Mouse (Mus musculus) Patski (cell line): ENCODE results near the gene Syt3. TPM values are rescaled to one million over a fixed set of nuclear protein-coding genes. Genes with fewer than 3 reads are reported as not detected.

Experiments used
- ATAC-seq: fragments of 100-300 bp; one replicate; pipeline ENCODE4 v1.8.0; 2021
- CTCF ChIA-PET: fragments of 350-600 bp; sonication (Branson Sonifier 250); formaldehyde crosslinking; loops from one replicate; lab custom pipeline; 2022; ENCODE audit warnings: inconsistent platforms; lab: Charles Lee
- POLR2A ChIA-PET: fragments of 350-600 bp; sonication (Branson Sonifier 250); formaldehyde crosslinking; loops from one replicate; lab custom pipeline; 2022; ENCODE audit warnings: antibody characterized with exemption, inconsistent platforms; lab: Charles Lee
- DNase-seq: peaks from one replicate; pipeline ENCODE4 v3.0.0-alpha.2; 2011; ENCODE audit warnings: low read depth, low spot score
- H3K27me3 ChIP-seq: fragments of 371-371 bp; one replicate; pipeline ENCODE4 v1.5.1; 2021
- CTCF ChIP-seq: fragments of 100-300 bp; IDR thresholded peaks from one replicate; pipeline ENCODE4 v1.5.1; 2021
- in situ Hi-C: fragments of 300-500 bp; cut with MboI; formaldehyde crosslinking; loops from 3 replicates; pipeline ENCODE4 v1.11.1; 2018; ENCODE audit warnings: low pct_unique_long_range_greater_than_20kb, mixed read lengths
- polyA plus RNA-seq: library from polyadenylated mRNA; unstranded; gene quantifications from one replicate; pipeline ENCODE4 v1.2.3, GENCODE M21; 2021

The Syt3 gene
- polyA plus RNA-seq, 1 experiment from 2014 or later: 6.4 TPM

DNA sequence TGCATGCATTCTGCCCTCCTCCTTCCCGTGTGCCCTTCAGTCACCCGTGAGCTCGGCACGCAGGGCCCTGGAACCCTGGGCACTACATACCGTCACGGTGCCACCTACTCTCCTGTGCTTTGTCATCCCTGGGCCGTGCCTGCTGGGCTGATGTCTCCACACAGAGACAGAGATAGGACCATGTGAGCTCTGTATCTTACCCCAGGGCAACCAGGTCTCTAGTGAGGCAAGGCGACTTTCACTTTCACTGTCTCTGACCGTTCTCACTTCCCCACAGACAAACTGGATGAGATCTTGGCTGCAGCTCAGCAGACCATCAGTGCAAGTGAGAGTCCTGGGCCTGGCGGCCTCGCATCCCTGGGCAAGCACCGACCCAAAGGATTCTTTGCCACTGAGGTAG lies 39.3 kb upstream of the Syt3 start:
- no peak for TF ChIP-seq CTCF
- ChIA-PET CTCF (interaction anchor here (0.8 kb wide), 1 partner anchor 53 kb away, joined by 3 read pairs; no protein-coding TSS in a partner anchor), POLR2A (no interaction called here)
- DNase-seq: no peak
- no peak for ATAC-seq
- in situ Hi-C loops: loop anchor here (25.0 kb wide), 1 partner anchor 457 kb away; the partner anchor contains the start of gene Klk4
- H3K27me3 ChIP-seq: peaks cover 44% of the 10 kb centered on the region

DNA sequence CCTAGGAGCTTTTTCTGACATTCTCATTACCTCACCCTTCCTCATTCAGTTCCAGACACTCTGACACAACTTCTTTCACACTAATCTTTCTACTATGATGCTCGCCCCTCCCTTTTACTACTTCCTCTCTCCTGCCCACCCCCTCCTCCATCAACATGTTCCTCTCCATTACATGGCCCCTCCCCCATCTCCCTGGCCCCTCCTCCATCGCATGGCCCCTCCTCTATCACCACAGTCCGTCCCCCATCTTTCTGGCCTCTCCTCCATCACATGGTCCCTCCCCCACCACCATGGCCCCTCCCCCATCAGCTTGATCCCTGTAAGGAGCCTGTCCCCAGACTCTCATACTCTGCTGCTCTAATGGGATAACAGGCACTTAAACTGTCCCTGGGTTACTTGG lies 34.9 kb upstream of the Syt3 start:
- peaks cover 64% of the 10 kb centered on the region for H3K27me3 ChIP-seq
- ChIA-PET POLR2A (no interaction called here), CTCF (interaction anchor here (1.0 kb wide), 1 partner anchor 86 kb away, joined by 4 read pairs; no protein-coding TSS in a partner anchor)
- no peak for ATAC-seq
- in situ Hi-C loops: loop anchor here (25.0 kb wide), 1 partner anchor 462 kb away; the partner anchor contains the start of gene Klk4
- no peak for TF ChIP-seq CTCF
- no peak for DNase-seq

DNA sequence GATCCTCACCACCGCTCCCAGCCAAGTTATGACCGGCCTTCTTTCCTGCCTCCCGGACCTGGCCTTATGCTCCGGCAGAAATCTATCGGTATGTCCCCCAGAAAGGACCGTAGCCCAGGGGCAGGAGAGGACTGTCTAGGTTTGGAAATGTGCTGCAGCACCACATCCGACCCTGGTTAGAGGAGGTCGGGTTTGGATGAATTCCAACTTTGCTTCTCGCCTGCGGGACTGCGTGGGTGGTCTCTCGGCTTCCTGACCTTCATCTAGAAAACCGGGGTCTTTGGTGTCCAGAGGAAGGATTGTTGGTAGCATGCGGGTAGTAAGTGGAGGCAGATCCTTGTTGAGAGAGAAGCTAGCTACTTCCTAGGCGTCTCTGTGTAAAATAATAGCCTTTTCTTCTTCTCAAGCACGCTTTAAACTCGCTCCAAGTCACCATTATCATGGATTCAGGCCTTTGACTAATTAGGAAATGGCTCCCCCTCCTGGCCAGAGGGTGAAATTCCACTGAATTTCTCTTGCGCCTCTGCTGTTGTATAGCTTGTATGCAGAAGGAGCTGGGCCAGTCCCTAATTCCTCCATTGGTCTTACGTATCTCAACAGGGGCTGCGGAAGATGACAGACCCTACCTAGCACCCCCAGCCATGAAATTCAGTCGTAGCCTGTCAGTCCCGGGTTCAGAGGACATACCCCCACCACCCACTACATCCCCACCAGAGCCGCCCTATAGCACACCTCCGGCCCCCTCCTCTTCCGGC lies 32.8 kb upstream of the Syt3 start:
- no peak for TF ChIP-seq CTCF
- H3K27me3 ChIP-seq: peaks cover 81% of the 10 kb centered on the region
- ATAC-seq (peak; percentile 68), DNase-seq (peak; percentile 28)
- CTCF ChIA-PET: interaction anchor here (0.6 to 2.1 kb wide), 9 partner anchors 11 to 171 kb away, joined by 3 to 17 read pairs (median 3); no protein-coding TSS in a partner anchor
- in situ Hi-C loops: loop anchor here (5.0 to 10.0 kb wide), 2 partner anchors 46 to 89 kb away; partner anchors contain the start of genes Clec11a and Gm15517
- POLR2A ChIA-PET: interaction anchor here (0.6 kb wide), 3 partner anchors 88 to 104 kb away, joined by 4 read pairs; partner anchors contain the start of genes 1700028J19Rik and 2410002F23Rik

DNA sequence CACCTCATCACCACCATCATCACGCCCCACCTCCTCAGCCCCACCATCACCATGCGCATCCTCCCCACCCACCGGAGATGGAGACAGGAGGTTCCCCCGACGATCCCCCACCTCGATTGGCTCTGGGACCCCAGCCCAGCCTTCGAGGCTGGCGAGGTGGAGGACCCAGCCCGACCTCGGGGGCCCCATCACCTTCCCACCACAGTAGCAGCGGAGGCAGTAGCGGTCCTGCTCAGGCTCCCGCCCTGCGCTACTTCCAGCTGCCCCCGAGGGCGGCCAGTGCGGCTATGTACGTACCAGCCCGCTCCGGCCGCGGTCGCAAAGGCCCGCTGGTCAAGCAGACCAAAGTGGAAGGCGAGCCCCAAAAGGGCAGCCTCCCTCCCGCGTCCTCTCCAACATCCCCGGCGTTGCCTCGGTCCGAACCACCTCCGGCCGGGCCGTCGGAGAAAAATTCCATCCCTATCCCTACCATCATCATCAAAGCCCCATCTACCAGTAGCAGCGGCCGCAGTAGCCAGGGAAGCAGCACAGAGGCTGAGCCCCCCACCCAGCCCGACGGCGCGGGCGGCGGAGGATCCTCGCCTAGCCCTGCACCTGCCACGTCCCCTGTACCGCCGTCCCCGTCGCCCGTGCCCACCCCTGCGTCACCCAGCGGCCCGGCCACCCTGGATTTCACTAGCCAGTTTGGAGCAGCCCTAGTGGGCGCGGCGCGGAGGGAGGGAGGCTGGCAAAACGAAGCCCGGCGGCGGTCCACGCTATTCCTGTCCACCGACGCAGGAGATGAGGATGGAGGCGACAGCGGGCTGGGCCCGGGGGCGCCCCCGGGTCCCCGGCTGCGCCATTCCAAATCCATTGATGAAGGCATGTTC lies 31.8 kb upstream of the Syt3 start:
- in situ Hi-C loops: loop anchor here (5.0 to 10.0 kb wide), 2 partner anchors 47 to 90 kb away; partner anchors contain the start of genes Clec11a and Gm15517
- ChIA-PET POLR2A (interaction anchor here (0.6 kb wide), 1 partner anchor 92 kb away, joined by 4 read pairs; no protein-coding TSS in a partner anchor), CTCF (interaction anchor here (0.6 to 2.1 kb wide), 7 partner anchors 34 to 92 kb away, joined by 3 to 17 read pairs (median 3); no protein-coding TSS in a partner anchor)
- DNase-seq: no peak
- no peak for TF ChIP-seq CTCF
- peaks cover 85% of the 10 kb centered on the region for H3K27me3 ChIP-seq
- no peak for ATAC-seq

DNA sequence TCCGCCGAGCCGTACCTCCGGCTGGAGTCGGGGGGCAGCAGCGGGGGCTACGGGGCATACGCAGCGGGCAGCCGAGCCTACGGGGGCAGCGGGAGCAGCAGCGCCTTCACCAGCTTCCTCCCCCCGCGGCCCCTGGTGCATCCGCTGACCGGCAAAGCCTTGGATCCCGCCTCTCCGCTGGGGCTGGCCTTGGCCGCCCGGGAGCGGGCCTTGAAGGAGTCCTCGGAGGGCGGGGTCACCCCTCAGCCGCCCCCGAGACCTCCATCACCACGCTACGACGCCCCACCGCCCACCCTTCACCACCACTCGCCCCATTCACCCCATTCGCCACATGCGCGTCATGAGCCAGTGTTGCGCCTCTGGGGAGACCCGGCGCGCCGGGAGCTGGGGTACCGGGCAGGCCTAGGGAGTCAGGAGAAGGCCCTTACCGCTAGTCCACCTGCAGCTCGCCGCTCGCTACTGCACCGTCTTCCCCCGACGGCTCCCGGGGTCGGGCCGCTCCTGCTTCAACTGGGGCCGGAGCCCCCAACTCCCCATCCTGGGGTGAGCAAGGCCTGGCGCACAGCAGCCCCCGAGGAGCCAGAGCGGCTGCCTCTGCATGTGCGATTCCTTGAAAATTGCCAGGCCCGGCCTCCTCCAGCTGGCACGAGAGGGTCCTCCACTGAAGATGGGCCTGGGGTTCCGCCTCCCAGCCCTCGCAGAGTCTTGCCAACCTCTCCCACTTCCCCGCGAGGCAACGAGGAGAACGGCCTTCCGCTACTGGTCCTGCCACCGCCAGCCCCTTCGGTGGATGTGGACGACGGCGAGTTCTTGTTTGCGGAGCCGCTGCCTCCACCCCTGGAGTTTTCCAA lies 30.9 kb upstream of the Syt3 start:
- in situ Hi-C loops: loop anchor here (5.0 to 10.0 kb wide), 2 partner anchors 48 to 91 kb away; partner anchors contain the start of genes Clec11a and Gm15517
- peaks cover 83% of the 10 kb centered on the region for H3K27me3 ChIP-seq
- TF ChIP-seq CTCF: no peak
- DNase-seq (no peak), ATAC-seq (no peak)
- POLR2A ChIA-PET: interaction anchor here (0.6 kb wide), 1 partner anchor 11 kb away, joined by 4 read pairs; no protein-coding TSS in a partner anchor
- CTCF ChIA-PET: interaction anchor here (1.0 kb wide), 1 partner anchor 35 kb away, joined by 3 read pairs; no protein-coding TSS in a partner anchor

DNA sequence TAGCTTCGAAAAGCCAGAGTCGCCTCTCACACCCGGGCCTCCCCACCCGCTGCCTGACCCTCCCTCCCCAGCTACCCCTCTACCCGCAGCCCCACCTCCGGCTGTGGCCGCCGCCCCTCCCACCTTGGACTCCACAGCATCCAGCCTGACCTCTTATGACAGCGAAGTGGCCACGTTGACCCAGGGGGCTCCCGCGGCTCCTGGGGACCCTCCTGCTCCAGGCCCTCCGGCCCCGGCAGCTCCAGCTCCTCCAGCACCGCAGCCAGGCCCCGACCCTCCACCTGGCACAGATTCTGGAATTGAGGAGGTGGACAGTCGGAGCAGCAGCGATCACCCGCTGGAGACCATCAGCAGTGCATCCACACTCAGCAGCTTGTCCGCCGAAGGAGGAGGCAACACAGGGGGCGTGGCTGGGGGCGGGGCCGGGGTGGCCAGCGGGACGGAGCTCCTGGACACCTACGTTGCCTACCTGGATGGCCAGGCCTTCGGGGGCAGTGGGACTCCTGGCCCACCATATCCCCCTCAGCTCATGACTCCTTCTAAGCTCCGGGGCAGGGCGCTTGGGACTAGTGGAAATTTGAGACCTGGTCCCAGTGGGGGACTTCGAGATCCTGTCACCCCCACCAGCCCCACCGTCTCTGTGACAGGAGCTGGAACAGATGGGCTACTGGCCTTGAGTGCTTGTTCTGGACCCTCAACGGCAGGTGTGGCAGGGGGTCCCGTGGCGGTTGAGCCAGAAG lies 30.1 kb upstream of the Syt3 start:
- ATAC-seq (no peak), DNase-seq (no peak)
- ChIA-PET POLR2A (interaction anchor here (0.6 kb wide), 1 partner anchor 11 kb away, joined by 4 read pairs; no protein-coding TSS in a partner anchor), CTCF (interaction anchor here (1.0 kb wide), 1 partner anchor 36 kb away, joined by 3 read pairs; no protein-coding TSS in a partner anchor)
- no peak for TF ChIP-seq CTCF
- in situ Hi-C loops: loop anchor here (5.0 to 10.0 kb wide), 2 partner anchors 49 to 91 kb away; partner anchors contain the start of genes Clec11a and Gm15517
- peaks cover 76% of the 10 kb centered on the region for H3K27me3 ChIP-seq

DNA sequence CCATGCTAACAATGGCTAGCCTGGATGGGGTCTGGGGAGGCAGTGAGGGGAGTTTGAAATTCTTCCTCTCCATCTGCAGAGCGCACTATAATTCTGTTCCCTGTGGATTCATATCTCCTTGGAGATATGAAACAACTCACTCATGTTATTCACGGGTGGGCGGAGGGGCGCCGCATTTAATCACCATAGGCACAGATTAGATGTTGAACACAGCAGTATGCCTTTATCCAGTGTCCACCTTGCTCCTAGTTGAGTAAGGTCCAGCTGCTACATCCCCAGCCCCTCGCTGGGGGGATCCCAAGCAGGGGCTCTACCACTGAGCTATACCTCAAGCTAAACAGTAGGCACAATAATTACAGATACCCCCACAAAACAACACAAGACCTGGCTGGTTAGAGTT lies 28.5 kb upstream of the Syt3 start:
- no peak for ATAC-seq
- peaks cover 75% of the 10 kb centered on the region for H3K27me3 ChIP-seq
- POLR2A ChIA-PET: no interaction called here
- in situ Hi-C loops: loop anchor here (10.0 kb wide), 1 partner anchor 51 kb away; the partner anchor contains the start of gene Clec11a
- CTCF ChIA-PET: interaction anchor here (1.4 to 1.7 kb wide), 2 partner anchors 32 to 93 kb away, joined by 3 to 5 read pairs; no protein-coding TSS in a partner anchor
- no peak for DNase-seq
- TF ChIP-seq CTCF: no peak
